Mouse (Mus musculus): ENCODE results near the gene Gcnt3. TPM values are rescaled to one million over a fixed set of nuclear protein-coding genes. Genes with fewer than 3 reads are reported as not detected.

The Gcnt3 gene
- not detected for polyA plus RNA-seq (2015; fragmentation: Illumina TruSeq; extraction: RNeasy Lipid Tissue Mini Kit (QIAGEN cat#74804); ENCODE audit: low read depth, low replicate concordance)

DNA sequence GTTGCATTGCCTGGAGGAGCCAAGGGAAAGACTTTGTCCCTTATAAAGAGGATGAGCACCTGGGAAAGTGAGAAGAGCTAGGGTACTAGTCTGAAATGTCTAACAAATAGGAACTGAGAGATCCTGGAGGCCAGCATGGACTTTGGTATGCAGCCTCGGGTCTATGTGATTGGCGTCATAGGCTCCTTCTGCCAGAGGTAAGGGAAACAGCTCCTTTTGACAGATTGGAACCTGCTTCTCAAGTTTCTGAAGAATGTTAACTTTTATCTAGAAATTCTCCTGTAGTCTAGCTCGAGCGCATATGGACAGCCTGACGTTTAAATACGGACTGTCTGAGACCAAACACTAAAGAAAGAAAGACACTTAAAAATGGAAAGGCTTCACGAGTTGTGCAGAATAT lies at the start of gene Gcnt3:
Gene Gcnt3, minus strand, starts transcription at position 101 of the 400 bp plus-strand sequence.

DNA sequence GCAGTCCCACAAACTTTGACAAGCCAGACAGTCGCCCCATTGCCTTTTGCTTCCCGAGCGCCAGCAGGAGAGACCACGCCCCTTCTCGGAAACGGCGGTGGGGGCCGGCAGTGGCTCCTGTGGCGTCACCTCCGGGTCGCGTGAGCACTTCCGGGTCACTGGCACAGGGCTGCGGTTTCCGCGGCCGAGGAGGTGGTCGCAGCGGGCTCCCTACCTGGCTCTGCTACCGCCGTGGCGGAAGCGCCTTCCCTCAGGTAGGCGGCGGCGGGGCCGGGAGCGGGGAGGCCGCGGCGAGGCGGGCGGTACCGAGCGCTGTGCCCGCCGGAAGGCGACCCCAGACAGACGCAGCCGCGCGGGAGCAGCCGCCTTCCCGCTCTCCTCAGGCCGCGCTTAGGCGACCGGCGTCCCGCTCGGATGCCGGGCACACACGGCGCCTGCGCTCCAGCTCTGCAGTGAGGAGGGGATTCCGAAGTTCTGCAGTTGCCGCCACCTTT lies 25.4 kb downstream of the Gcnt3 start, which contains the start of gene Gtf2a2:
Gene Gtf2a2, plus strand, starts transcription at position 143 of the 494 bp plus-strand sequence.

DNA sequence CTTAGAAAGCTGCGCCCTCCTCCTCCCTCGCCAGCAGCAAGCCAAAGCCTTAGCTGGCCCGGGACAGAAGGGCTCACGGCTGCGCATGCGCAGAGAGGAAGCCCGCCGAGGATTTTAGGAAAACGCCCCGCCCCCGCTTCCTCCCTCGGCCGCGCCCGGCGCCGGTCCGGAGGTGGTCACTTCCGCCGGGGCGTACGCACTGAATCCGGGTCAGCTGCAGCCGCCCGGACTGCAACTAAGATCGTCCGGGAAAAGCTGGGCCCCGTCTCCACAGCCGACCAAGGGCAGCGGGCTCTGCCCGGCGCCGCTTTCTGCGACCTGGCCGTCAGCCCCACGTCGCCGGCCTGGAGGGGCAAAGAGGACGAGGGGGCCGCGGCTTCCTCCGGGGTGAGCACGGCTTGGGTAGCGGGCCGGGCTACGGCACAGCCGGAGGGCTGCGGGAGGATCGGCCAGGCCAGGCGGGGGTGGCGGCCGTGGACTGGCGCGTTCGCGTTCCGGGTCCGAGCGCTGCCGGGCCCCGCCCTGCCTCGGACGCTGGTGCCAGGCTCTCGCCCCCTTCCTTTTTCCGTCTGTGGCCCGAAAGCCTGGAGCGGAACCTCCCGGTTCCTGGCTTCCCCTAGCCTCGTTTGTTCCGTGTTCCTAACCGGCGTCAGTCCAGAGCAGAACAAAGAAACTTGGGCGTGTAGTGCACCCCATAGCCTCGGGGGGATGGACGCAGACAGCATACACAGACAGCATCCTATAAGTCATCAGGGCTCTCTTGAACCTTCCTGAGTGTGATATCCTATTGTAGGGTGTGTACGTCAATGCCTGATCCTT lies 48.4 kb downstream of the Gcnt3 start, which contains the start of gene Bnip2:
Gene Bnip2, plus strand, starts transcription at position 164 of the 819 bp plus-strand sequence.

Other genes with a start within 250 kb of the Gcnt3 start
- gene Bnip2, start 48.6 kb downstream of the Gcnt3 start, polyA plus RNA-seq (2015; fragmentation: Illumina TruSeq; extraction: RNeasy Lipid Tissue Mini Kit (QIAGEN cat#74804); ENCODE audit: low read depth, low replicate concordance), result 37.8 TPM
- 84.9 TPM for gene Gtf2a2, start 25.5 kb downstream of the Gcnt3 start, polyA plus RNA-seq (2015; fragmentation: Illumina TruSeq; extraction: RNeasy Lipid Tissue Mini Kit (QIAGEN cat#74804); ENCODE audit: low read depth, low replicate concordance)
- 119 TPM for gene Fam81a, start 104.5 kb upstream of the Gcnt3 start, polyA plus RNA-seq (2015; fragmentation: Illumina TruSeq; extraction: RNeasy Lipid Tissue Mini Kit (QIAGEN cat#74804); ENCODE audit: low read depth, low replicate concordance)
- 9.2 TPM for gene Myo1e, start 169.3 kb upstream of the Gcnt3 start, polyA plus RNA-seq (2015; fragmentation: Illumina TruSeq; extraction: RNeasy Lipid Tissue Mini Kit (QIAGEN cat#74804); ENCODE audit: low read depth, low replicate concordance)

All from brain, adult 10 weeks (tissue).